Mouse (Mus musculus) bone marrow, adult 2 months (tissue): Measurements from ENCODE around the gene Fggy.

Experiments used
- CTCF ChIP-seq: fragments of 200-500 bp; IDR thresholded peaks from 2 replicates; pipeline ENCODE4 v1.5.1; 2011; ENCODE audit warnings: low read length, control low read depth; ENCODE audit not compliant: control insufficient read depth, insufficient read depth
- POLR2A ChIP-seq: fragments of 200-500 bp; IDR thresholded peaks from 2 replicates; pipeline ENCODE4 v1.6.1; 2011; ENCODE audit warnings: low read depth, mild to moderate bottlenecking, control low read depth, low read length, borderline replicate concordance; ENCODE audit not compliant: control insufficient read depth

- TF ChIP-seq POLR2A (no peak), CTCF (no peak)
Observed at GRCm38 (mm10) chr4:95953328-95953727, 396.0 kb downstream of the Fggy start.
